Mouse (Mus musculus) E14TG2a.4 (cell line): Measurements from ENCODE around the gene Hsd17b6.

Source experiments
- CTCF ChIP-seq: conservative IDR thresholded peaks from 2 replicates; pipeline ENCODE4 v1.5.1; 2014; ENCODE audit warnings: low read length
- NANOG ChIP-seq: IDR thresholded peaks from 2 replicates; pipeline ENCODE4 v1.6.1; 2014; ENCODE audit warnings: borderline replicate concordance, low read length, mixed read lengths
- POU5F1 ChIP-seq: IDR thresholded peaks from 2 replicates; pipeline ENCODE4 v1.6.1; 2014; ENCODE audit warnings: low read length, borderline replicate concordance

DNA sequence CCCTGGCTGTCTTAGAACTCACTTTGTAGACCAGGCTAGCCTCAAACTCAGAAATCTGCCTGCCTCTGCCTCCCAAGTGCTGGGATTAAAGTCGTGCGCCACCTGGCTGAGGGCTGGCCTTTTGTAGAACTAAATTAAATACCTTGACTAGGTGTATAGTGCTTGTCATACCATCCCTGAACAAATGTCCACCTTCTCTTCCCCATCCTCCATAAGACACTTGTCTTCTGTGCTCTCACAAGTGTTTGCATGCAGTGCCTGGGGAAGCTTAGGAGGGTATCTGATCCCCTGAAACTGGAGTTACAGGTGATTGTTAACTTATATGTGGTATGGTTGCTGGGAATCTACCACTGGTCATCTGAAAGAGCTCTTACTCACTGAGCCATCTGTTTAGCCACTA lies 42.9 kb upstream of the Hsd17b6 start:
- TF ChIP-seq CTCF, result no peak
- TF ChIP-seq NANOG, result no peak
- no peak for TF ChIP-seq POU5F1
